Mouse (Mus musculus) midbrain, postnatal 0 days (tissue): ENCODE data around the gene Rimbp2. TPM values are rescaled to one million over a fixed set of nuclear protein-coding genes. Genes with fewer than 3 reads are reported as not detected.

Experiments used
- ATAC-seq: fragments of 200-750 bp; cut with Nextera tagmentation; 2 replicates; pipeline ENCODE4 v1.8.0; 2017; ENCODE audit warnings: moderate number of reproducible peaks, mild to moderate bottlenecking, moderate TSS enrichment, moderate library complexity; ENCODE audit not compliant: low FRiP score
- DNase-seq: peaks from one replicate; pipeline ENCODE4 v3.0.0-alpha.2; 2015; ENCODE audit warnings: low spot score
- H3K27ac ChIP-seq: fragments of 300-500 bp; sonication (generic); 2 replicates; pipeline ENCODE4 v1.5.1; 2014; ENCODE audit warnings: low read depth, mild to moderate bottlenecking, low read length, mixed read lengths
- H3K27me3 ChIP-seq: fragments of 300-500 bp; sonication (generic); 2 replicates; pipeline ENCODE4 v1.6.1; 2014; ENCODE audit warnings: low read length, control low read depth, mixed read lengths; ENCODE audit not compliant: insufficient read depth
- H3K36me3 ChIP-seq: fragments of 300-500 bp; sonication (generic); 2 replicates; pipeline ENCODE4 v1.6.1; 2014; ENCODE audit warnings: low read length, control low read depth, mixed read lengths; ENCODE audit not compliant: insufficient read depth
- H3K4me1 ChIP-seq: fragments of 300-500 bp; sonication (generic); 2 replicates; pipeline ENCODE4 v1.6.1; 2014; ENCODE audit warnings: mild to moderate bottlenecking, control low read depth, antibody characterized with exemption, low read length, mixed read lengths; ENCODE audit not compliant: insufficient read depth
- H3K4me2 ChIP-seq: fragments of 300-500 bp; sonication (generic); 2 replicates; pipeline ENCODE4 v1.6.1; 2014; ENCODE audit warnings: low read depth, mild to moderate bottlenecking, low read length, mixed read lengths; ENCODE audit not compliant: poor library complexity, severe bottlenecking
- H3K4me3 ChIP-seq: fragments of 300-500 bp; sonication (generic); 2 replicates; pipeline ENCODE4 v1.5.1; 2014; ENCODE audit warnings: low read depth, mild to moderate bottlenecking, low read length, moderate library complexity
- H3K9ac ChIP-seq: fragments of 300-500 bp; sonication (generic); replicated peaks from 2 replicates; pipeline ENCODE4 v1.6.1; 2014; ENCODE audit warnings: mild to moderate bottlenecking, low read length, moderate library complexity, mixed read lengths; ENCODE audit not compliant: poor library complexity, severe bottlenecking
- H3K9me3 ChIP-seq: fragments of 300-500 bp; sonication (generic); 2 replicates; pipeline ENCODE4 v1.6.1; 2016; ENCODE audit warnings: low read length, control low read depth
- CTCF ChIP-seq: IDR thresholded peaks from 2 replicates; pipeline ENCODE4 v1.5.1; 2016; ENCODE audit warnings: antibody characterized with exemption, mild to moderate bottlenecking
- whole genome bisulfite sequencing: fragments of 180-500 bp; shearing (Covaris S2); extraction: QIAGEN DNeasy Blood & Tissue Kit; methylation state at CpG from one replicate; pipeline ENCODE4 v1.1.7; 2014; 5-methylcytosine and 5-hydroxymethylcytosine counted together
- polyA plus RNA-seq: library from polyadenylated mRNA; unstranded; fragments of >200 nt; fragmentation: Nextera tagmentation; extraction: Ambion mirVana; gene quantifications from 2 replicates; pipeline ENCODE4 v1.2.1, GENCODE M21; 2015
- total RNA-seq: library from RNA; depleted of rRNA; stranded (reverse); fragments of >200 nt; gene quantifications from 2 replicates; pipeline ENCODE4 v1.2.3, GENCODE M21; 2014

Rimbp2 gene
- total and polyA plus RNA-seq, 2 experiments from 2014 or later, result 6.1 to 22.7 TPM

DNA sequence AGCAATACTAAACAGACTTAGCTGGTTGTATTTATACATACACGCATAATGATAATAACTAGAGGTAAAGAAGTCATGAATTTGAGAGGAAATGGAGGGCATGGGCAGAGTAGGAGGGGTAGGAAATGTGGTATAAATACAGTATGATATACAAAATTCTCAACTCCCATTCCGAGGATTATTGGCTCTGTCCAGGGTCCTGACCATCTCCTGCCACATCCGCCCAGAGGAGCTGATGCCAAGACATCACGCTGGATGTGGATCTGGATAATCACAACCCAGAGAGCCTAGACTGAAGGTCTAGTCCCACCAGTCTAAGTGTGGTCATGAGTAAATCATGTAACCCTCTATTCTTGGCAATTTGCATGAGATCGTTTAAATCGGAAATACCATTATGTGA is 100.5 kb downstream of the Rimbp2 start:
- Histone ChIP-seq H3K4me2 (no peak overlapping the region), H3K4me3 (no peak overlapping the region), H3K36me3 (no peaks in the 10 kb centered on the region), H3K4me1 (0 out of 2 replicates have a peak, but pooled peaks cover 3% of the 10 kb centered on the region), H3K27ac (no peak overlapping the region), H3K9me3 (no peaks in the 10 kb centered on the region), H3K9ac (no peak overlapping the region), H3K27me3 (no peaks in the 10 kb centered on the region)
- ATAC-seq (no peak), DNase-seq (no peak)
- WGBS, result 66% methylated on average over 6 of the region's 6 CpGs
- TF ChIP-seq CTCF, result no peak

DNA sequence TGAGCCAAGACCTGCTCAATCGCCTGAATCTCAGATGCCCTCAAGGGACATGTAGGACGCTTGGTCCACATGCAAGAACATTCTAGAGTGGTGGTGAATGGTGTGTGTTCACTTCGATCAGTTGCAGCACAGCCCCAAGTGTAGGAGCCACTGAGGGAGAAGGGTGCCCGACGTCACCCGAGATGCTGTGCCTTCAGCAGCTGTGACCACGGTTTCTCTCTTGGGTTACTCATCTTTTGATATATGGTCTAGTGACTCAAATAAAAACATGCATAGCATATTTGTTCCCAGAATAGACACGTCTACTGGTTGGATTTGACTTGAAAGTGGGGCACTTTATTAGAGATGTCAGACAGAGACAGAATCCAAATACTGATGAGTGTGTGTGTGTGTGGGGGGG is 105.5 kb downstream of the Rimbp2 start:
- ATAC-seq (no peak), DNase-seq (no peak)
- H3K27ac ChIP-seq, result no peak overlapping the region
- no peak for TF ChIP-seq CTCF
- H3K4me3 ChIP-seq, result no peak overlapping the region
- 76% methylated on average over 8 of the region's 8 CpGs for WGBS
- H3K4me2 ChIP-seq, result no peak overlapping the region
- H3K9me3 ChIP-seq, result no peaks in the 10 kb centered on the region
- peaks cover 5% of the 10 kb centered on the region; the same call in 1 of the 2 replicates for H3K36me3 ChIP-seq
- H3K9ac ChIP-seq, result no peak overlapping the region
- H3K27me3 ChIP-seq, result no peaks in the 10 kb centered on the region
- H3K4me1 ChIP-seq, result 0 out of 2 replicates have a peak, but pooled peaks cover 3% of the 10 kb centered on the region

DNA sequence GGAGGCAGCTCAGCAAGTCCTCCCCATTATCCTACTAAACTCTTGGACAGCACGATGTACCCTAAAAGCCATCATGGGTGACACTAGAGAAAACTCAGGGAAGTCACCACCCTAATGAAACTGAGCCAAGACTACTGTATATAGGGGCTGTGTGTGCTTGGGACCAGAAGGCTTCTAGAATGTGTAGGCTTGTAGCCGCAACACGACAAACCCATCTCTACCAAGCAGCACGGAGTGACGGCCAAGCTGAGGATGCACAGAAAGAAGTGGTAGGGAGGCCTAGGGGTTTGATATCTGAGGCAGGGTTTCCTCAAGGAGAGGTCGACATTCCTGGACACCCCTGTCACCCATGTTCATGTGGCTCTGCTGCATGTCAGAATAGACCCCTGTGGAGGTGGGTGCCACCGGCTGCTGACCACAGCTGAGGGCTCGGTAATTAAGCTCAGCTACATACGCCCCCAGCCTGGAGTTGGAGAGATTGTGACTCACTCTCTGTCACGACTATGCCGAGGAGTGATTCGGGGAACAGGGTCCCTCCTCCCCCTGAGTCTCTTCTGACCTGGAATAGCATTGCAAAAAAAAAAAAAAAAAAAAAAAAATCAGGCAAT is 106.7 kb downstream of the Rimbp2 start:
- Histone ChIP-seq H3K9ac (no peak overlapping the region), H3K4me3 (no peak overlapping the region), H3K36me3 (peaks cover 5% of the 10 kb centered on the region; the same call in 1 of the 2 replicates), H3K4me2 (no peak overlapping the region), H3K27ac (no peak overlapping the region), H3K4me1 (0 out of 2 replicates have a peak, but pooled peaks cover 3% of the 10 kb centered on the region), H3K9me3 (no peaks in the 10 kb centered on the region), H3K27me3 (no peaks in the 10 kb centered on the region)
- 88% methylated on average over 12 of the region's 12 CpGs for WGBS
- ATAC-seq (no peak), DNase-seq (no peak)
- no peak for TF ChIP-seq CTCF

DNA sequence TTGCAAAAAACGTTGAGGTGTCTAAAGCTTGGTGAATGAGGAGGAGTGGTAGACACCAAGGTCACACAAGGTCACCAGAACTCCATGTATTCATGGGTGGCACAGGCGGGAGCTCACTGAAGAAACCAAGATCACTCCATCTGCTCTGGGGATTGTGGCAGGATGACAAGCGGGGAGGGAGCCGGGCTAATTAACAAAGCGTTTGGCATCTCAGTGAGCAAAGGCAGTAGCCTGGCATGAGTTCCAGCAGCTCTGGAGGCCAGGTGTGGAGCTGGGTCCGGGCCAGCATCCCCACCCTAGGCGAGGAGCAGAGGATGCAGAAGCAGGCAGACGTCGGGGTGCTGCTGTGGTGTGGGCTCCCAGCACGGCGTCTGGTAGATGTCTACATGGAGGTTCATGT is 108.3 kb downstream of the Rimbp2 start:
- Histone ChIP-seq H3K9me3 (no peaks in the 10 kb centered on the region), H3K4me1 (0 out of 2 replicates have a peak, but pooled peaks cover 3% of the 10 kb centered on the region), H3K27me3 (no peaks in the 10 kb centered on the region), H3K36me3 (peaks cover 5% of the 10 kb centered on the region; the same call in 1 of the 2 replicates), H3K27ac (no peak overlapping the region), H3K4me3 (no peak overlapping the region), H3K4me2 (no peak overlapping the region), H3K9ac (no peak overlapping the region)
- no peak for ATAC-seq
- TF ChIP-seq CTCF, result no peak
- peak; percentile 10 for DNase-seq
- WGBS, result 84% methylated on average over 11 of the region's 11 CpGs

DNA sequence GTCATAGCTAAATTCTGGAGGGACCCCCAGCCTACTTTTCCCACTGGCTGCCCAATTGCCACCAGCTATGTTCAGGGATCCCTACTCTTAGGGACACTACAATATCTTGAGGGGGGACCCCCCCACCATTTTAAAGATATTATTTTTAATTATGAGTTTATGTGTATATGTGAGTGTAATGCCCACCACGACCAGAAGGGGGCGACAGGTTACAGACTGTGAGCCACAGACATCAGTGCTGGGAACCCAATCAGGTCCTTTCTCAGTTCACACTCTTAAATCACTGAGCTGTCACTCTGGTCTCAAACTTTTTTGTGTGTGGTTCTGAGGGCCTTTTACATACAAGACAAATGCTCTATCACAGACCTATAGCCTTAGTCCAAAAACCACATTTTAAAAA is 109.3 kb downstream of the Rimbp2 start:
- Histone ChIP-seq H3K36me3 (peaks cover 5% of the 10 kb centered on the region; the same call in 1 of the 2 replicates), H3K9ac (no peak overlapping the region), H3K27me3 (no peaks in the 10 kb centered on the region), H3K9me3 (no peaks in the 10 kb centered on the region), H3K4me3 (no peak overlapping the region), H3K4me1 (no peaks in the 10 kb centered on the region), H3K27ac (no peak overlapping the region), H3K4me2 (no peak overlapping the region)
- WGBS, result 67% methylated on average over 2 of the region's 2 CpGs
- DNase-seq (no peak), ATAC-seq (no peak)
- TF ChIP-seq CTCF, result peak; percentile 44

DNA sequence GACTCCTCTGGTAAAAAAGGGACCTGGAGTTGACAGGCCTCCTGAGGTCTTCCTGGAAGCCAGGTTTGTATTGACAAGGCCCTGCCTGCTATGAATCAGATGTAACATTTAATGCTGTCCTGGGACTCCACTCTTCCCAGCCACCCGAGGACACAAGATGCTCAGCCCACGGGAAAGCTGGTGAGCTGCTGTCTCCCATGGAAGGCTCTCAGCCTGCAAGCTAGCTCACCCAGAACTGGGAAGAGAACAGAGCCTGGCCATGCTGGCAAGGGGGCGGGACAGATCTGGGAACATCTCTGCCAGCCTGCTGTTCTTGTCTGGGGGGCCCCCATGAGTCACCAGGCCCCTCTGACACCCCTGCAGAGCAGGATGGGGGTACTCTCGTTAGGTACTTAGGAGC is 111.7 kb downstream of the Rimbp2 start:
- Histone ChIP-seq H3K9me3 (no peaks in the 10 kb centered on the region), H3K4me1 (no peaks in the 10 kb centered on the region), H3K4me3 (no peak overlapping the region), H3K27me3 (no peaks in the 10 kb centered on the region), H3K36me3 (peaks cover 5% of the 10 kb centered on the region; the same call in 1 of the 2 replicates), H3K9ac (no peak overlapping the region), H3K27ac (no peak overlapping the region), H3K4me2 (no peak overlapping the region)
- DNase-seq (no peak), ATAC-seq (no peak)
- no peak for TF ChIP-seq CTCF
- WGBS, result 70% methylated on average over 4 of the region's 4 CpGs
